ENCODE assay signal across 10 mouse cellular contexts in genomic region chr13:36506315-36506714, GRCm38 (mm10).
DNase-seq lines count a peak whose midpoint lies in the region; ATAC-seq and TF ChIP-seq lines count a peak whose summit lies in the region.
"Had no signal": no experiment of that assay in that cellular context is flagged by ENCODE, and none has a peak within 500 bp of the region (broad histone marks: within the 10 kb centered on the region; RNA-seq: fewer than 3 reads in every experiment).

No protein-coding gene starts in this region.

- no peaks in the 10 kb centered on the region for H3K4me1 ChIP-seq in forebrain, postnatal 0 days (ENCODE audit: insufficient read depth)
- H3K4me1 ChIP-seq in forebrain, embryonic 16.5 days (replicated peaks; ENCODE audit: control insufficient read depth, insufficient read depth, low read length) = 0 out of 2 replicates have a peak, but pooled peaks cover 2% of the 10 kb centered on the region
- H3K4me1 ChIP-seq in heart, postnatal 0 days (ENCODE audit: control insufficient read depth, insufficient read depth) = peaks cover 14% of the 10 kb centered on the region; the same call in 1 of the 2 replicates
- H3K4me1 ChIP-seq in midbrain, postnatal 0 days (ENCODE audit: insufficient read depth, low read length) = no peaks in the 10 kb centered on the region
- H3K4me1 ChIP-seq: limb, embryonic 12.5 days had no signal

- H3K4me2 ChIP-seq in forebrain, postnatal 0 days (ENCODE audit: low read depth) = no peak overlapping the region
- no peak overlapping the region for H3K4me2 ChIP-seq in forebrain, embryonic 16.5 days (ENCODE audit: low read length)
- no peak overlapping the region for H3K4me2 ChIP-seq in heart, postnatal 0 days (ENCODE audit: low read depth, low read length)
- no peak overlapping the region for H3K4me2 ChIP-seq in midbrain, postnatal 0 days (ENCODE audit: low read depth, low read length, poor library complexity, severe bottlenecking)
- H3K4me2 ChIP-seq: limb, embryonic 12.5 days had no signal

- 0 out of 2 replicates have a peak, but pooled peaks have one; percentile 12 for ATAC-seq in forebrain, postnatal 0 days
- ATAC-seq in forebrain, embryonic 16.5 days = no peak
- peak; percentile 63; the same call in 1 of the 2 replicates for ATAC-seq in heart, postnatal 0 days (ENCODE audit: insufficient read depth, low read depth)
- no peak for ATAC-seq in megakaryocyte progenitor cell, adult 5-6 weeks (replicated peaks; ENCODE audit: poor library complexity)
- ATAC-seq in midbrain, postnatal 0 days (ENCODE audit: low FRiP score) = no peak

- TF ChIP-seq EP300 in heart, postnatal 0 days (IDR thresholded peaks at IDR 0.05; ENCODE audit: low read depth) = no peak

- H3K9me3 ChIP-seq in forebrain, postnatal 0 days (ENCODE audit: low read length) = no peaks in the 10 kb centered on the region
- H3K9me3 ChIP-seq in forebrain, embryonic 16.5 days (ENCODE audit: control insufficient read depth, low read length) = no peaks in the 10 kb centered on the region
- H3K9me3 ChIP-seq in heart, postnatal 0 days (replicated peaks; ENCODE audit: control insufficient read depth, low read length) = no peaks in the 10 kb centered on the region
- no peaks in the 10 kb centered on the region for H3K9me3 ChIP-seq in midbrain, postnatal 0 days (ENCODE audit: low read length)
- H3K9me3 ChIP-seq: limb, embryonic 12.5 days had no signal

- TF ChIP-seq CTCF in forebrain, postnatal 0 days (IDR thresholded peaks at IDR 0.05; ENCODE audit: low read depth) = 0 out of 2 replicates have a peak, but pooled peaks have one; percentile 12
- TF ChIP-seq CTCF in heart, postnatal 0 days (IDR thresholded peaks at IDR 0.05; ENCODE audit: low read depth) = no peak
- no peak for TF ChIP-seq CTCF in midbrain, postnatal 0 days (IDR thresholded peaks at IDR 0.05)

- no peaks in the 10 kb centered on the region for H3K27me3 ChIP-seq in forebrain, postnatal 0 days (ENCODE audit: insufficient read depth, low read length)
- H3K27me3 ChIP-seq in forebrain, embryonic 16.5 days (replicated peaks; ENCODE audit: control insufficient read depth, insufficient read depth, low read length) = no peaks in the 10 kb centered on the region
- H3K27me3 ChIP-seq in heart, postnatal 0 days (ENCODE audit: control insufficient read depth, insufficient read depth, low read length) = no peaks in the 10 kb centered on the region
- no peaks in the 10 kb centered on the region for H3K27me3 ChIP-seq in midbrain, postnatal 0 days (ENCODE audit: insufficient read depth, low read length)
- H3K27me3 ChIP-seq: limb, embryonic 12.5 days had no signal

- H3K4me3 ChIP-seq in forebrain, postnatal 0 days (ENCODE audit: low read depth, low read length) = no peak overlapping the region
- H3K4me3 ChIP-seq in forebrain, embryonic 16.5 days (replicated peaks; ENCODE audit: low read length) = no peak overlapping the region
- no peak overlapping the region for H3K4me3 ChIP-seq in heart, postnatal 0 days (ENCODE audit: low read depth, low read length)
- H3K4me3 ChIP-seq in midbrain, postnatal 0 days (ENCODE audit: low read depth, low read length) = no peak overlapping the region
- H3K4me3 ChIP-seq: erythroblast, embryonic 14.5 days; limb, embryonic 12.5 days had no signal

- DNase-seq in forebrain, postnatal 0 days = peak; percentile 27
- peak; percentile 39 to 64 for DNase-seq in cerebellum, postnatal 25 days
- DNase-seq in heart, postnatal 0 days (ENCODE audit: low spot score) = peak; percentile 25
- peak; percentile 75 for DNase-seq in lung, postnatal 10 days
- DNase-seq in spleen, postnatal 36 days (ENCODE audit: low spot score in 2 of 2) = no peak
- DNase-seq in midbrain, postnatal 0 days (ENCODE audit: low spot score) = no peak

- no peaks in the 10 kb centered on the region for H3K36me3 ChIP-seq in forebrain, postnatal 0 days (ENCODE audit: insufficient read depth)
- H3K36me3 ChIP-seq in forebrain, embryonic 16.5 days (ENCODE audit: control insufficient read depth, insufficient read depth) = no peaks in the 10 kb centered on the region
- H3K36me3 ChIP-seq in heart, postnatal 0 days (replicated peaks; ENCODE audit: control insufficient read depth, insufficient read depth, low read length) = no peaks in the 10 kb centered on the region
- H3K36me3 ChIP-seq in midbrain, postnatal 0 days (ENCODE audit: insufficient read depth, low read length) = no peaks in the 10 kb centered on the region
- H3K36me3 ChIP-seq: limb, embryonic 12.5 days had no signal

- no peak overlapping the region for H3K27ac ChIP-seq in forebrain, postnatal 0 days (ENCODE audit: low read depth, low read length)
- H3K27ac ChIP-seq in forebrain, embryonic 16.5 days (ENCODE audit: low read length) = no peak overlapping the region
- no peak overlapping the region for H3K27ac ChIP-seq in heart, postnatal 0 days (ENCODE audit: low read depth)
- no peak overlapping the region for H3K27ac ChIP-seq in midbrain, postnatal 0 days (ENCODE audit: low read depth, low read length)
- H3K27ac ChIP-seq: limb, embryonic 12.5 days had no signal

- WGBS in forebrain, postnatal 0 days = 61% methylated on average over 5 of the region's 5 CpGs
- 78% methylated on average over 5 of the region's 5 CpGs for WGBS in forebrain, embryonic 16.5 days
- WGBS in heart, postnatal 0 days = 30% methylated on average over 5 of the region's 5 CpGs
- WGBS in midbrain, postnatal 0 days = 83% methylated on average over 5 of the region's 5 CpGs

- H3K9ac ChIP-seq in forebrain, postnatal 0 days = no peak overlapping the region
- H3K9ac ChIP-seq in forebrain, embryonic 16.5 days (replicated peaks; ENCODE audit: low read depth, low read length) = no peak overlapping the region
- no peak overlapping the region for H3K9ac ChIP-seq in heart, postnatal 0 days (replicated peaks; ENCODE audit: low read depth, low read length)
- no peak overlapping the region for H3K9ac ChIP-seq in midbrain, postnatal 0 days (replicated peaks; ENCODE audit: low read length, poor library complexity, severe bottlenecking)
- H3K9ac ChIP-seq: limb, embryonic 12.5 days had no signal

Comparison
In these comparisons a context has a peak if more than half of its experiments do, and no peak if none do; other contexts are left out.
1. ATAC-seq: peak in forebrain, postnatal 0 days (single experiment) and heart, postnatal 0 days (single experiment); none in forebrain, embryonic 16.5 days (single experiment), megakaryocyte progenitor cell, adult 5-6 weeks (single experiment) and midbrain, postnatal 0 days (single experiment).
2. DNase-seq: peak in forebrain, postnatal 0 days (single experiment), cerebellum, postnatal 25 days (2 of 2), heart, postnatal 0 days (single experiment) and lung, postnatal 10 days (single experiment); none in spleen, postnatal 36 days (0 of 2) and midbrain, postnatal 0 days (single experiment).